Mouse (Mus musculus) hindbrain, embryonic 16.5 days (tissue): Measurements from ENCODE around the gene Zfp398. TPM values are rescaled to one million over a fixed set of nuclear protein-coding genes. Genes with fewer than 3 reads are reported as not detected.

ENCODE experiments used
- ATAC-seq: fragments of 200-750 bp; cut with Nextera tagmentation; 2 replicates; pipeline ENCODE4 v1.8.0; 2017; ENCODE audit warnings: moderate TSS enrichment, moderate library complexity
- H3K27ac ChIP-seq: fragments of 300-500 bp; sonication (generic); 2 replicates; pipeline ENCODE4 v1.5.1; 2014; ENCODE audit warnings: low read depth, mild to moderate bottlenecking, control low read depth, low read length, moderate library complexity
- H3K27me3 ChIP-seq: fragments of 300-500 bp; sonication (generic); replicated peaks from 2 replicates; pipeline ENCODE4 v1.6.1; 2014; ENCODE audit warnings: low read length; ENCODE audit not compliant: control insufficient read depth, insufficient read depth
- H3K36me3 ChIP-seq: fragments of 300-500 bp; sonication (generic); 2 replicates; pipeline ENCODE4 v1.6.1; 2014; ENCODE audit warnings: mild to moderate bottlenecking, low read length, moderate library complexity, mixed read lengths; ENCODE audit not compliant: control insufficient read depth, insufficient read depth
- H3K4me1 ChIP-seq: fragments of 300-500 bp; sonication (generic); 2 replicates; pipeline ENCODE4 v1.6.1; 2014; ENCODE audit warnings: low read depth, low read length; ENCODE audit not compliant: control insufficient read depth, insufficient read depth
- H3K4me2 ChIP-seq: fragments of 300-500 bp; sonication (generic); 2 replicates; pipeline ENCODE4 v1.6.1; 2014; ENCODE audit warnings: mild to moderate bottlenecking, low read length, control low read depth, moderate library complexity
- H3K4me3 ChIP-seq: fragments of 300-500 bp; sonication (generic); 2 replicates; pipeline ENCODE4 v1.5.1; 2014; ENCODE audit warnings: mild to moderate bottlenecking, low read length, control low read depth, moderate library complexity
- H3K9ac ChIP-seq: fragments of 300-500 bp; sonication (generic); 2 replicates; pipeline ENCODE4 v1.6.1; 2014; ENCODE audit warnings: low read depth, mild to moderate bottlenecking, control low read depth, low read length, moderate library complexity
- H3K9me3 ChIP-seq: fragments of 300-500 bp; sonication (generic); 2 replicates; pipeline ENCODE4 v1.6.1; 2014; ENCODE audit warnings: mild to moderate bottlenecking, low read length, moderate library complexity; ENCODE audit not compliant: control insufficient read depth
- WGBS: fragments of 180-500 bp; shearing (Covaris S2); extraction: QIAGEN DNeasy Blood & Tissue Kit; methylation state at CpG from one replicate; pipeline ENCODE4 v1.1.7; 2014; 5-methylcytosine and 5-hydroxymethylcytosine counted together
- polyA plus RNA-seq: library from polyadenylated mRNA; unstranded; fragments of >200 nt; fragmentation: Nextera tagmentation; extraction: Ambion mirVana; gene quantifications from 2 replicates; pipeline ENCODE4 v1.2.1, GENCODE M21; 2015

Zfp398 gene
- 16.5 and 16.8 TPM in 2 replicates for polyA plus RNA-seq

DNA sequence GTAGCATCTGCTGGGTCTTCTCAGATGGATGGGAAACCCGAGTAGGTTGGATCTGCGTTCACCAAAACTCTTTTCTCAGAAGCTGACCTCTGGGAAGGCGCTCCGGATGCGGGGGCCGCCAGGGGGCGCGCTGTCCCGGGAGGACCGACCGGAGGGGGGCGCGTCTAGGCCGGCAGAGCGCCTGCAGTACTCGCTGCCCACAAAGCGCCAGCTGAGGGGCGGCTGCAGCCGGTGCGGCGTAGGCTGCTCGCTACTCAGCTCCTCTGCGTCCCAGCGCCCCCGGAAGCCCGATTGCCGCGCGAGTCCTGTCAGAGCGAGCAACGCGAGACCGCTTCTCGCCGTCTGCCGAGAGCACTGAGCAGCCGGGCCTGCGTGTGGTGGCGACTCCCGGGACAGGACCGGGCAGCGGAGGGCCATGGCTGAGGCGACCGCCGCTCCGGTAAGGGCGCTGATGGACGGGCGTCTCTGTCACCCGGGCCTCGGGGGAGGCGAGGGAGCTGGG is at the start of gene Zfp398:
Gene Zfp398 (plus strand): TSS at position 180 of the 502 bp plus-strand sequence.
- Histone ChIP-seq H3K4me3 (peak within 1 kb of the TSS; percentile 96), H3K9me3 (no peaks in the 10 kb centered on the region), H3K36me3 (no peaks in the 10 kb centered on the region), H3K4me2 (peak within 1 kb of the TSS; percentile 79), H3K27ac (peak within 1 kb of the TSS; percentile 98), H3K9ac (peak within 1 kb of the TSS; percentile 92), H3K4me1 (peaks cover 16% of the 10 kb centered on the region), H3K27me3 (no peaks in the 10 kb centered on the region; the same call in 1 of the 2 replicates)
- WGBS: under 1% methylated on average over 37 of the region's 52 CpGs
- ATAC-seq: peak; percentile 94

- Histone ChIP-seq H3K4me1 (no peaks in the 10 kb centered on the region), H3K27me3 (no peaks in the 10 kb centered on the region), H3K4me3 (peak overlapping the region; percentile 50), H3K9me3 (no peaks in the 10 kb centered on the region), H3K9ac (peak overlapping the region; percentile 70), H3K36me3 (no peaks in the 10 kb centered on the region), H3K27ac (peak overlapping the region; percentile 95), H3K4me2 (peak overlapping the region; percentile 66)
- WGBS: under 1% methylated on average over 18 of the region's 18 CpGs
- peak; percentile 96 for ATAC-seq
Measured at GRCm38 (mm10) chr6:47787941-47788736, 47.3 kb upstream of the Zfp398 start.

GRCm38 (mm10) chr6:47788821-47789220 is 46.6 kb upstream of the Zfp398 start:
- Histone ChIP-seq H3K36me3 (no peaks in the 10 kb centered on the region), H3K9ac (peak overlapping the region; percentile 70), H3K4me3 (peak overlapping the region; percentile 50), H3K27me3 (no peaks in the 10 kb centered on the region), H3K27ac (peak overlapping the region; percentile 95), H3K9me3 (no peaks in the 10 kb centered on the region), H3K4me1 (no peaks in the 10 kb centered on the region), H3K4me2 (peak overlapping the region; percentile 66)
- 0 out of 2 replicates have a peak, but pooled peaks have one; percentile 26 for ATAC-seq
- 23% methylated on average over 3 of the region's 3 CpGs for WGBS

DNA sequence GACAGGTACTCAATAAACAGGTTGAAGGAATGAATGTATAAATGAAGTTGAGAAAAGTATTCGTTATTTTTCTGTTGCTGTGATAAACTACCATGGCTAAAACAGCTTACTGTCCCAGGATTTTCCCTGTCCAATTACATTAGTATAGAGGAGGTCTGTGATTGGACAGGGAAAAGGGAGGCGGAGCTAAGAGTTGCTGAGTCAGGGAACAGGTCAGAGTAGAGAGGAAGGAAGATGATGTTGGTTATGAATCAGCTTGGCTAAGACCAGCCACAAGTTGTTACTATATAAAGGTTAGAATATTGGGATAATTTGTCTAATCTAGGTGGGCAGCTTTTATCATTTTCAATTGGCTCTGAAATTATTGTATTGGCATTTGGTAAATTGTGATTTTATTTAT is 44.7 kb upstream of the Zfp398 start:
- no peak overlapping the region for H3K9ac ChIP-seq
- no peak for ATAC-seq
- H3K9me3 ChIP-seq: no peaks in the 10 kb centered on the region
- peaks cover 9% of the 10 kb centered on the region for H3K36me3 ChIP-seq
- no peaks in the 10 kb centered on the region for H3K27me3 ChIP-seq
- H3K4me2 ChIP-seq: no peak overlapping the region
- no peak overlapping the region for H3K4me3 ChIP-seq
- H3K4me1 ChIP-seq: no peaks in the 10 kb centered on the region
- WGBS: 62% methylated on average over 2 of the region's 2 CpGs
- no peak overlapping the region for H3K27ac ChIP-seq

- H3K4me3 ChIP-seq: no peak overlapping the region
- no peak for ATAC-seq
- no peaks in the 10 kb centered on the region for H3K9me3 ChIP-seq
- no peak overlapping the region for H3K4me2 ChIP-seq
- H3K27ac ChIP-seq: no peak overlapping the region
- H3K27me3 ChIP-seq: no peaks in the 10 kb centered on the region
- peaks cover 22% of the 10 kb centered on the region for H3K36me3 ChIP-seq
- H3K9ac ChIP-seq: no peak overlapping the region
- WGBS: 88% methylated on average over 2 of the region's 2 CpGs
- no peaks in the 10 kb centered on the region for H3K4me1 ChIP-seq
Measured at GRCm38 (mm10) chr6:47792533-47792932, 42.9 kb upstream of the Zfp398 start.

DNA sequence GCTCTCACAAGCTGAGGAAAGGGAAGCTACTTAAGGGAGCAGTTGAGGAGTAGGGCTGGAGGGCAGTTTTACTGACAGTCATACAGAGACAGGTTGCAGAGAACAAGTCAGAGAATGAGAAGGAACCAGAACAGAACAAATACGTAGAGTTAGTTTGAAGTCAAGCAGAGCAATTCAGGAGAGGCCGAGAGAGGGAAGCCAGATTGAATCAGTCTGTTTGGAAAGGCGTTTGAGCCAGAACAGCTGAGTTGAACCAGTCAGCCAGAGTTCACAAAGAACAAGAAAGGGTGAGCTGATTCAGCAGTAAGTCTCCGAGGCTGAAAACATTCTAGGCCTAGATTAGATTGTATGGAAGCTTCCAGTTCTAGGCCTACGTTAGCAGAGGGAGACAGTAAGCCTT is 42.2 kb upstream of the Zfp398 start:
- Histone ChIP-seq H3K9ac (no peak overlapping the region), H3K9me3 (no peaks in the 10 kb centered on the region), H3K4me3 (no peak overlapping the region), H3K27me3 (no peaks in the 10 kb centered on the region), H3K36me3 (peaks cover 29% of the 10 kb centered on the region), H3K4me1 (no peaks in the 10 kb centered on the region), H3K4me2 (no peak overlapping the region), H3K27ac (no peak overlapping the region)
- WGBS: 83% methylated on average over 5 of the region's 5 CpGs
- ATAC-seq: no peak

DNA sequence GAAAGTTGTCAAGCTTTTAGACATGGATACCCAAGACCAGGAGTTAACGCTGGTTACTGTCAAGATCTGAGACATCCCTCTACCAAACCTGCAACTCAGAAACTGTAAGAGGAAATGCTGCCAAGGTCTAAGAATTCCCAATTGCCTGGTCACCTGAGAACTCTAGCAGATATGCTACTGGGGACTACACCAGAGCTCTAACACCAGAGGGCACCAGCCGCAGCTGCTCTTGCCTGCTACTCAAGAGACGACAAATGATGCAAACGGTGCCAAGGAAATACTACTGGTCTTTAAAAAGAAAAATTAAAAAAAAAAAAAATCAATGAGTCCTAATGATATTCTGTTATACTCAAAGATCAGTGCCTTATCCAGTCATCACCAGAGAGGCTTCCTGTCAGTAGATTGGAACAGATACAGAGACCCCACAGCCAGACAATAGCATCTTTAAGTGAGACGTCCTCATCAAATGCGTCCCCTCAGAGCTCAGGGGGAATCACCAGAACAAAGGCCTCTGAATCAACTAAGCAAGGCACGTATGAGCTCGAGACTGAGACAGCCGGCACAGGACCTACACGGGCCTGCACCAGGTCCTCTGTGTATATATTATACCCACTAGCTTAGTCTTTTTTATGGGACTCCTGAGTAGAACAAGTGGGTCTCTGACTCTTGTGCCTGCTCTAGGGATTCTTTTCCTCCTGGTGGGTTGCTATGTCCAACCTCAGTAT is 41.2 kb upstream of the Zfp398 start:
- peak; percentile 28; the same call in 1 of the 2 replicates for ATAC-seq
- H3K4me3 ChIP-seq: no peak overlapping the region
- peaks cover 37% of the 10 kb centered on the region for H3K36me3 ChIP-seq
- no peak overlapping the region for H3K4me2 ChIP-seq
- no peaks in the 10 kb centered on the region for H3K9me3 ChIP-seq
- 32% methylated on average over 10 of the region's 10 CpGs for WGBS
- no peak overlapping the region for H3K27ac ChIP-seq
- H3K27me3 ChIP-seq: no peaks in the 10 kb centered on the region
- H3K9ac ChIP-seq: no peak overlapping the region
- no peaks in the 10 kb centered on the region for H3K4me1 ChIP-seq

DNA sequence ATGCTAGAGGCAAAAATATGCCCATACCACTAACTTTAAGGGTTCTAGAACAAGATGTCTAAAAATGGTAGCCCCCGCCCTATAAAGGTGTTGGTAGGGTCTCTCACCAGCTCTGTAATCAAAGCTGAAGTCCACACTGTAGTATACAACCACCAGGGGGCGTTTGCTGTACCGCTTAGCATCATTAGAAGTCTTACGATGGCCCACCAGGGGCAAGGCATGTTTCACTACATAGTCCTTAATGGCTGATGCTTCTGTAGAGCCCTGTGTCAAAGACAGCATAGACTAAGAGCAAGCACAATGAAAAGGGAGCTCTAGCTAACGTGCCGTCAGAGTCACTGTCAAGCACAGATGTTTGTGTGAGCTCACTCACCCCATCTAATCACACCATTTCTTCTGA is 36.4 kb upstream of the Zfp398 start:
- H3K9ac ChIP-seq: no peak overlapping the region
- no peaks in the 10 kb centered on the region for H3K27me3 ChIP-seq
- H3K4me1 ChIP-seq: no peaks in the 10 kb centered on the region
- WGBS: 50% methylated on average over 6 of the region's 6 CpGs
- no peak overlapping the region for H3K4me2 ChIP-seq
- peaks cover 60% of the 10 kb centered on the region for H3K36me3 ChIP-seq
- H3K27ac ChIP-seq: no peak overlapping the region
- H3K4me3 ChIP-seq: no peak overlapping the region
- no peaks in the 10 kb centered on the region for H3K9me3 ChIP-seq
- peak; percentile 61; the same call in 1 of the 2 replicates for ATAC-seq

DNA sequence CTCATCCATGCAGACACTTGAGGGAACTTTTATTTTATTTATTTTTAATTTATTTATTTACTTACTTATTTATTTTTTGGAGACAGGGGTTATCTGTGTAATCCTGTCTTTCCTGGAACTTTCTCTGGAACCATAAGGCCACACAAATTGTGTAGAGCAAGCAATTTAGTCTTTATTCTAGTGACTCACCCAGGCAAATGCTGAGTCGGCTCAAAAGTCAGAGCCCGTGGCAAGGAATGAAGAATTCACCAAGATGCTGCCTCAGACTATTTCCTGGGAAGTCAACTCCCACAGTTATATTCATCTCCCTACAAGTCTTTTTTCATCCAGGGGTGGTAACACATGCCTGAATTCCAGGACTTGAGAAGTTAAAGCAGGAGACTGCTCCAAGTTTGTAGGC is 29.9 kb upstream of the Zfp398 start:
- H3K4me1 ChIP-seq: peaks cover 12% of the 10 kb centered on the region
- H3K4me2 ChIP-seq: no peak overlapping the region
- no peaks in the 10 kb centered on the region for H3K9me3 ChIP-seq
- H3K36me3 ChIP-seq: peaks cover 39% of the 10 kb centered on the region
- no peak overlapping the region for H3K9ac ChIP-seq
- H3K4me3 ChIP-seq: no peak overlapping the region
- no peak overlapping the region for H3K27ac ChIP-seq
- H3K27me3 ChIP-seq: no peaks in the 10 kb centered on the region
- no peak for ATAC-seq
- 71% methylated on average over 2 of the region's 2 CpGs for WGBS
